In genomic region chr4:98563506-98564195, GRCm38 (mm10) we compare ENCODE assay signal across 10 mouse cellular contexts.
DNase-seq lines count a peak whose midpoint lies in the region; ATAC-seq lines count a peak whose summit lies in the region.
"Had no signal": no experiment of that assay in that cellular context is flagged by ENCODE, and none has a peak within 500 bp of the region (broad histone marks: within the 10 kb centered on the region; RNA-seq: fewer than 3 reads in every experiment).

No protein-coding gene starts in this region.

- 56% methylated on average over 10 of the region's 10 CpGs for WGBS in hindbrain, embryonic 14.5 days
- WGBS in hindbrain, embryonic 11.5 days, result 86% methylated on average over 10 of the region's 10 CpGs
- WGBS in forebrain, embryonic 12.5 days, result 71% methylated on average over 10 of the region's 10 CpGs

- H3K9ac ChIP-seq in hindbrain, embryonic 14.5 days, result no peak overlapping the region
- no peak overlapping the region for H3K9ac ChIP-seq in hindbrain, embryonic 11.5 days (ENCODE audit: low read depth, low read length)
- no peak overlapping the region for H3K9ac ChIP-seq in forebrain, embryonic 12.5 days
- H3K9ac ChIP-seq: embryonic facial prominence, embryonic 12.5 days had no signal

- no peaks in the 10 kb centered on the region for H3K27me3 ChIP-seq in hindbrain, embryonic 14.5 days (ENCODE audit: control insufficient read depth, insufficient read depth, low read length)
- no peaks in the 10 kb centered on the region for H3K27me3 ChIP-seq in hindbrain, embryonic 11.5 days (ENCODE audit: control insufficient read depth, insufficient read depth, low read length)
- no peaks in the 10 kb centered on the region for H3K27me3 ChIP-seq in forebrain, embryonic 12.5 days
- H3K27me3 ChIP-seq: CH12.LX; embryonic facial prominence, embryonic 12.5 days had no signal

- no peak; the same call in 1 of the 2 replicates for ATAC-seq in hindbrain, embryonic 14.5 days (ENCODE audit: low FRiP score)
- no peak for ATAC-seq in hindbrain, embryonic 11.5 days (ENCODE audit: low FRiP score)
- ATAC-seq in forebrain, embryonic 12.5 days (ENCODE audit: low FRiP score), result no peak

- H3K4me2 ChIP-seq in hindbrain, embryonic 14.5 days (replicated peaks), result no peak overlapping the region
- no peak overlapping the region for H3K4me2 ChIP-seq in hindbrain, embryonic 11.5 days (replicated peaks; ENCODE audit: low read depth, low read length)
- H3K4me2 ChIP-seq in forebrain, embryonic 12.5 days, result no peak overlapping the region
- H3K4me2 ChIP-seq: embryonic facial prominence, embryonic 12.5 days had no signal

- peaks cover 16% of the 10 kb centered on the region for H3K4me1 ChIP-seq in hindbrain, embryonic 14.5 days (replicated peaks; ENCODE audit: control insufficient read depth, insufficient read depth, low read length)
- H3K4me1 ChIP-seq in hindbrain, embryonic 11.5 days (replicated peaks; ENCODE audit: control insufficient read depth, insufficient read depth, low read length), result no peaks in the 10 kb centered on the region
- peaks cover 24% of the 10 kb centered on the region for H3K4me1 ChIP-seq in forebrain, embryonic 12.5 days

- no peak overlapping the region; the same call in 1 of the 2 replicates for H3K27ac ChIP-seq in hindbrain, embryonic 14.5 days
- no peak overlapping the region for H3K27ac ChIP-seq in hindbrain, embryonic 11.5 days (ENCODE audit: low read depth, low read length)
- H3K27ac ChIP-seq in forebrain, embryonic 12.5 days, result peak overlapping the region; percentile 6; the same call in 1 of the 2 replicates

- peak; percentile 54 for DNase-seq in hindbrain, embryonic 14.5 days (ENCODE audit: low spot score)
- DNase-seq in hindbrain, embryonic 11.5 days (ENCODE audit: low spot score), result no peak
- DNase-seq in heart, postnatal 36 days, result peak; percentile 43 to 46
- DNase-seq in lung, postnatal 25 days (ENCODE audit: low spot score), result peak; percentile 11
- DNase-seq in thymus, adult 18-20 months, result no peak
- no peak for DNase-seq in spleen, adult 12 weeks (ENCODE audit: low spot score)
- no peak for DNase-seq in T-cell, adult 2 months (ENCODE audit: low spot score)

- H3K9me3 ChIP-seq in hindbrain, embryonic 14.5 days (ENCODE audit: control insufficient read depth, low read length), result no peaks in the 10 kb centered on the region
- no peaks in the 10 kb centered on the region for H3K9me3 ChIP-seq in hindbrain, embryonic 11.5 days (ENCODE audit: control insufficient read depth, low read length)
- no peaks in the 10 kb centered on the region for H3K9me3 ChIP-seq in forebrain, embryonic 12.5 days
- H3K9me3 ChIP-seq: embryonic facial prominence, embryonic 12.5 days had no signal

- intact Hi-C loops in heart, postnatal 36 days (cut with DNase I), result no loop called here

- H3K4me3 ChIP-seq in hindbrain, embryonic 14.5 days (replicated peaks; ENCODE audit: low read length), result no peak overlapping the region
- no peak overlapping the region for H3K4me3 ChIP-seq in hindbrain, embryonic 11.5 days (ENCODE audit: low read depth, low read length)
- no peak overlapping the region for H3K4me3 ChIP-seq in forebrain, embryonic 12.5 days (replicated peaks)
- H3K4me3 ChIP-seq: embryonic facial prominence, embryonic 12.5 days had no signal

- no peaks in the 10 kb centered on the region for H3K36me3 ChIP-seq in hindbrain, embryonic 14.5 days (replicated peaks; ENCODE audit: control insufficient read depth, insufficient read depth)
- no peaks in the 10 kb centered on the region for H3K36me3 ChIP-seq in hindbrain, embryonic 11.5 days (ENCODE audit: control insufficient read depth, insufficient read depth, low read length)
- no peaks in the 10 kb centered on the region for H3K36me3 ChIP-seq in forebrain, embryonic 12.5 days (replicated peaks)
- H3K36me3 ChIP-seq: embryonic facial prominence, embryonic 12.5 days had no signal

Comparison
In these comparisons a context has a peak if more than half of its experiments do, and no peak if none do; other contexts are left out.
1. DNase-seq: peak in hindbrain, embryonic 14.5 days (single experiment), heart, postnatal 36 days (2 of 2) and lung, postnatal 25 days (single experiment); none in hindbrain, embryonic 11.5 days (single experiment), thymus, adult 18-20 months (0 of 2), spleen, adult 12 weeks (single experiment) and T-cell, adult 2 months (single experiment).